Mouse (Mus musculus) spleen, adult 2 months (tissue): ENCODE data around the gene Tmem245. TPM values are rescaled to one million over a fixed set of nuclear protein-coding genes. Genes with fewer than 3 reads are reported as not detected.

Experiments
- DNase-seq, 2 experiments: peaks; one replicate each; pipeline versions ENCODE4 v3.0.0 to v3.0.0-alpha.2; 2012 to 2021; ENCODE audit warnings: low spot score in 2 of 2, low read depth in 1 of 2
- H3K27ac ChIP-seq: fragments of 200-500 bp; 2 replicates; pipeline ENCODE4 v1.5.1; 2012; ENCODE audit warnings: low read length, inconsistent platforms; ENCODE audit not compliant: insufficient read depth
- H3K27me3 ChIP-seq: fragments of 200-500 bp; 2 replicates; pipeline ENCODE4 v1.6.1; 2012; ENCODE audit warnings: mild to moderate bottlenecking, moderate library complexity, low read length, inconsistent platforms; ENCODE audit not compliant: control insufficient read depth, insufficient read depth
- H3K36me3 ChIP-seq: fragments of 200-500 bp; 2 replicates; pipeline ENCODE4 v1.6.1; 2012; ENCODE audit warnings: mild to moderate bottlenecking, low read length, inconsistent platforms; ENCODE audit not compliant: control insufficient read depth, insufficient read depth
- H3K4me1 ChIP-seq: fragments of 200-500 bp; 2 replicates; pipeline ENCODE4 v1.6.1; 2011; ENCODE audit warnings: inconsistent platforms; ENCODE audit not compliant: control insufficient read depth, insufficient read depth, insufficient read length
- H3K4me3 ChIP-seq: fragments of 200-500 bp; 2 replicates; pipeline ENCODE4 v1.5.1; 2011; ENCODE audit warnings: mild to moderate bottlenecking, inconsistent platforms; ENCODE audit not compliant: insufficient read depth, insufficient read length; ENCODE audit errors: extremely low read depth
- CTCF ChIP-seq: fragments of 200-500 bp; IDR thresholded peaks from 2 replicates; pipeline ENCODE4 v1.5.1; 2011; ENCODE audit warnings: mild to moderate bottlenecking, inconsistent platforms; ENCODE audit not compliant: insufficient read depth, insufficient read length, insufficient replicate concordance; ENCODE audit errors: extremely low read depth
- POLR2A ChIP-seq: fragments of 200-500 bp; IDR thresholded peaks from 2 replicates; pipeline ENCODE4 v1.6.1; 2011; ENCODE audit warnings: low read depth, low read length, inconsistent platforms
- WGBS: fragments of 180-500 bp; shearing (Covaris S2); methylation state at CpG from one replicate; pipeline ENCODE4 v1.1.7; 2018; 5-methylcytosine and 5-hydroxymethylcytosine counted together
- polyA plus RNA-seq: library from polyadenylated mRNA; depleted of rRNA; stranded (reverse); fragments of >200 nt; gene quantifications from 2 replicates; pipeline ENCODE4 v1.2.3, GENCODE M21; 2012

Tmem245 gene
- polyA plus RNA-seq, 1 experiment: 9.4 TPM

DNA sequence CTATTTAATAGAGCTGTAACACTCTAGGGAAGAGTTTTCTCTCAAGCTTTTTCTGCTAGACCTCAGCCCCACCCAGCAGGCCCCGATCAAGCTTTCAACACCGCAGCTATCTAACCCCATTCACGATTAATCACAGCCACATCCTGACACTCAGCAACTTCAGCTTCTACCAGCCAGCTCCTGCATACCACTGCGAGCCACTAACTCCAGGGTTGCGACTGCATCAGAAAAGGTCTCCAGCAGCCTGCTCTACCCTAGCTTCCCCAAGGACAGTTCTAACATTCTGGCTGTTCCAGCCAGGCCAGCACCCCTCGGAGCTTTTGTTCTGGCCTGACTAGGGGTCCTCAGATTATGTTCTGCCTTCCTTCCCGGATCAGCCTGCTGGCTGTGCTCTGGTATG lies 15.1 kb downstream of the Tmem245 start:
- 88% methylated on average over 7 of the region's 7 CpGs for WGBS
- H3K4me3 ChIP-seq: no peak overlapping the region
- H3K27me3 ChIP-seq: no peaks in the 10 kb centered on the region
- H3K36me3 ChIP-seq: peaks cover 2% of the 10 kb centered on the region
- H3K4me1 ChIP-seq: peaks cover 3% of the 10 kb centered on the region; the same call in 1 of the 2 replicates
- no peak overlapping the region for H3K27ac ChIP-seq
- DNase-seq: no peak
- TF ChIP-seq CTCF: no peak

DNA sequence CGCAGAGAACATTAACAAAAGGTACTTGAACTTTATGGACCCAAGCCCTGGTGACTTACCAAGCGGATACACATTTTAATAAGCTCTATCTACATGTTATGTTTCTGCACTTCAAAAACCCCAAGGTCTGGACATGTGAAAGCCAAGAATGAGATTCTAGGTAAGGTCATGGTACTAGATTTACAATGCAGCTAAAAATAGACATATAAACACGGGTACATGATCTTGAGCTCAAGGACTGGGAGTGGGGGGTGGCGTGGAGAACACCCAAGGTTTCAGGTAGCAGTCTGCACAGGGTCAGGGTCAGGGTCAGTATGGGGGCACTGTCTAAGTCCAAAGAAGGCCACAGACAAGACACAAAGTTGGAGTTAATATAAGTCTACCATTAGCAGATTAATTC lies 16.9 kb downstream of the Tmem245 start:
- Histone ChIP-seq H3K4me1 (no peaks in the 10 kb centered on the region), H3K4me3 (no peak overlapping the region), H3K27ac (no peak overlapping the region), H3K36me3 (peaks cover 6% of the 10 kb centered on the region), H3K27me3 (no peaks in the 10 kb centered on the region)
- WGBS: 80% methylated on average over 4 of the region's 4 CpGs
- no peak for TF ChIP-seq CTCF
- no peak for TF ChIP-seq POLR2A
- no peak for DNase-seq

DNA sequence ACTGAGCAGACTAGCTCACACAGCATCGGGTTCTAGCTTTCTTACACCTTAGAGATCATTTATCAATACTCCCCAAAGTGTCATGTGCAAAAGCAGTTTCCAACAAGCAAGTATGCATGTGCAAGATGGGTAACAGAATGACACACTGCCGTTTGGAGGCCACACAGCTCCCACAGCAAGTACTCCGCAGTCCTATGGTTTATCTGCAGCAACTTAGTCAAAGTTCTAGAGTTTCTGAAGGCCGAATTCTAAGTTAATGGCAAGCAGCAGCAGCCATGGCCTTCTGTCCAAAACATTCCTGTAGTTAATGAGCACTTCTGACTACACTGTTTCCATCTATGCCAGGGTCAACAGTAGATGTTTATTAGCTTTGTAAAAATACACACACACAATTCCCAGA lies 20.3 kb downstream of the Tmem245 start:
- TF ChIP-seq POLR2A (no peak), CTCF (no peak)
- Histone ChIP-seq H3K27ac (no peak overlapping the region), H3K4me1 (no peaks in the 10 kb centered on the region), H3K27me3 (no peaks in the 10 kb centered on the region), H3K4me3 (no peak overlapping the region), H3K36me3 (peaks cover 21% of the 10 kb centered on the region)
- DNase-seq: no peak
- WGBS: 90% methylated on average over 4 of the region's 4 CpGs

DNA sequence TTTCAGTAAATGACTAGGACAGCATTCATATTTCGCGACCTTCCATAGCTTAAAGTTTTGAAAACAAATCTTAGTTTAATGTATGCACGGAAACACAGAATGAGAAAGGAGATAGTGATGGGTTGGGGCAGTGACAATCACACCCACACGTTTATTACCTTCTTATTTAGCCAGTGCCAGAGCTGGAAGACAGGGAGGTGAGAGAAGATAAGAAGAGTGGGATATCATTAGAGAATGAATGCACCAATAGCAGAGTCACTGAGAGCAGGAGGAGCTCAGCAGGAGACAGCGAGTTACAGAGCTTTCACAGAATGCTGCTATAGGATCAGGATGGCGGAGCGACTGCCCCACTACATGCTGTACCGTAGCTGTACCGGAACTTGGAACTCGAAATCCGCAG lies 25.0 kb downstream of the Tmem245 start:
- TF ChIP-seq POLR2A (no peak), CTCF (no peak)
- peaks cover 21% of the 10 kb centered on the region for H3K36me3 ChIP-seq
- no peaks in the 10 kb centered on the region for H3K4me1 ChIP-seq
- H3K4me3 ChIP-seq: no peak overlapping the region
- WGBS: 94% methylated on average over 11 of the region's 11 CpGs
- DNase-seq: no peak
- no peaks in the 10 kb centered on the region for H3K27me3 ChIP-seq
- no peak overlapping the region for H3K27ac ChIP-seq

DNA sequence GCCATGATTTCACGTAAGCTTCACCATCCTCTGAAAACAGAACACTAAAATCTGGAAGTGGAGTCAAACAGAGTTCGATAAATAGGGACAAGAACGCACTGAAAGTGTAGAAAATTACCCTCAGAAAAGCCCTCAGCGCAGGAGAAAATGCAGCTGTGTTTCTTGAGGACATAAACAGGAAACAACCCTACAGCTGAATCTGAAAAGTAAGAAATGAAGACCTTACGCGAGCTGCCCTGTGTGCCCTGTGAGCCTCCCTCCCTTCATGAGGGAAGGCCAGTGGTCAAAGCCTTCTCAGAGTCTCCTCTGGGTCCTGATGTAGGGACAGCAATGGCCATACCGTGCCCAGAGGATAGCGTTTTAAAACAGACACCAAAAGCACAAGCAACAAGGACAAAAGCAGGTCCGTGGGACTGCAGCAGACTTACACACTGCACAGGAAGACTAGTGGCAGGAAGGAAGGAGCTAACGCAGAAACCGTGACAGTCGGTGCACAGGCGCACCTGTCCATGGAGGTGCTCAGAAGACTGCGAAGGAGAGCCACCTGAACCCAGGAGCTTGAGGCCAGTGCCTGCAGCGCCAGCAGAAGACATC lies 31.4 kb downstream of the Tmem245 start:
- peaks cover 12% of the 10 kb centered on the region; the same call in 1 of the 2 replicates for H3K4me1 ChIP-seq
- H3K4me3 ChIP-seq: peak overlapping the region; percentile 55
- peak in 1 of 2 experiments; percentile 46 for DNase-seq
- TF ChIP-seq CTCF: no peak
- TF ChIP-seq POLR2A: peak; percentile 69
- peak overlapping the region; percentile 96 for H3K27ac ChIP-seq
- H3K36me3 ChIP-seq: peaks cover 4% of the 10 kb centered on the region; the same call in 1 of the 2 replicates
- 16% methylated on average over 15 of the region's 15 CpGs for WGBS
- no peaks in the 10 kb centered on the region for H3K27me3 ChIP-seq

DNA sequence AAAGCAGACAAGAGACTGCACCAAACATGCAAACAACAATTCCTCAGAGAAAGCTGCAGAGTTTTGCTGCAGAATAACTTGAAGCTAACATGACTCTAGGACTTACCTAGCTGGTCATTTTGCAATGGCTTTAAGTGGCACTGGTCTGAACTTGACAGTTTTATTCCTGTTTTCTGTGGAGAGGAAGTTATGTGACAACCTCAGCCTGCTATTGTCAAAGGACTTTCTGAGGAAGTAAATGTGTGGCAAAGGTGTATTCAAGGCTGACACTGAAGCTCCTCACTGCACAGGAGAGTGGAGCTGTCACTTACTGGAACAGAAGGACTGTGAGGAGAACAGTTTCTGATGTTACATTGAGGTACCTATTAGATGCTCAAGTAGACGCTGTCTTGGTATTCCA lies 32.5 kb downstream of the Tmem245 start:
- H3K36me3 ChIP-seq: peaks cover 8% of the 10 kb centered on the region; the same call in 1 of the 2 replicates

DNA sequence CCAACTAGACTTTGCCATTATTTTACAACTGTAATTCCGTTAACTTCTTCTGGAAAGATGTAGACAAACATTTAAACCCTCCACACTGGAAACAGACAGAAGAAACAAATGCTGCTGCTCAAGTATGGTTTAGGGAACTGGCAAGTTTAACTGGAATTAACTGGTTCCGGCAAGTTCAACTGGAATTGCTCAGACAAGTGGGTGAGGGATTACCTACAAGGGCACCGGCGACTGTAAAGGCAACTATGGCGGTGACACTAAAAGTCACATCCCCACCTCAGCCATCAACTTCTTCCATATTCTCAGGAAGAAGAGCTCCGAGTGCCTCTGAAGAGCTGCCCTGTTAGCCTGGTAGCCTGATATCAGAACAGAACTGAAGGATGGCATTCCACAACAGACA lies 32.9 kb downstream of the Tmem245 start:
- Histone ChIP-seq H3K4me1 (peaks cover 12% of the 10 kb centered on the region; the same call in 1 of the 2 replicates), H3K27me3 (no peaks in the 10 kb centered on the region), H3K36me3 (peaks cover 9% of the 10 kb centered on the region), H3K27ac (peak overlapping the region; percentile 96; the same call in 1 of the 2 replicates), H3K4me3 (no peak overlapping the region)
- TF ChIP-seq POLR2A (no peak), CTCF (no peak)
- DNase-seq: no peak
- 95% methylated on average over 6 of the region's 6 CpGs for WGBS

More for the DNA sequence above, 32.5 kb downstream of the Tmem245 start:
- Histone ChIP-seq H3K27ac (peak overlapping the region; percentile 96; the same call in 1 of the 2 replicates), H3K4me3 (no peak overlapping the region), H3K27me3 (no peaks in the 10 kb centered on the region), H3K4me1 (peaks cover 12% of the 10 kb centered on the region; the same call in 1 of the 2 replicates)
- no peak for DNase-seq
- WGBS: 81% methylated on average over 1 of the region's 1 CpGs
- TF ChIP-seq POLR2A (no peak), CTCF (no peak)
